Mouse (Mus musculus): ENCODE data around the gene Olfr292. TPM values are rescaled to one million over a fixed set of nuclear protein-coding genes. Genes with fewer than 3 reads are reported as not detected.

Gene Olfr292
- total RNA-seq (2023) = not detected

GRCm38 (mm10) chr7:86688030-86688429 is at the start of gene Olfr292:
Gene Olfr292 (plus strand): TSS chr7:86688330.

GRCm38 (mm10) chr7:86648761-86649160 is 39.4 kb upstream of the Olfr292 start, which contains the start of gene Olfr293:
Gene Olfr293 (plus strand): TSS chr7:86649061.

Other genes starting within 250 kb of the Olfr292 start
- gene Olfr299, start 228.4 kb upstream of the Olfr292 start, total RNA-seq (2023) = not detected
- not detected for gene Olfr298, start 195.8 kb upstream of the Olfr292 start, total RNA-seq (2023)
- gene Olfr297, start 168.4 kb upstream of the Olfr292 start, total RNA-seq (2023) = not detected
- not detected for gene Olfr295, start 104.5 kb upstream of the Olfr292 start, total RNA-seq (2023)
- gene Olfr294, start 71.7 kb upstream of the Olfr292 start, total RNA-seq (2023) = not detected
- not detected for gene Olfr293, start 39.3 kb upstream of the Olfr292 start, total RNA-seq (2023)
- gene Folh1, start 87.6 kb downstream of the Olfr292 start, total RNA-seq (2023) = not detected
- gene Vmn2r77, start 106.7 kb downstream of the Olfr292 start, total RNA-seq (2023) = not detected
- not detected for gene Vmn2r78, start 226.8 kb downstream of the Olfr292 start, total RNA-seq (2023)